Mouse (Mus musculus): ENCODE results near the gene Gm9970. TPM values are rescaled to one million over a fixed set of nuclear protein-coding genes. Genes with fewer than 3 reads are reported as not detected.
"Not testable (repeated sequence)": the region's sequence is repeated elsewhere in the genome, so short reads cannot be mapped to it uniquely, and the experiment has no call there.

Gene Gm9970
- polyA plus RNA-seq, 1 experiment from 2014 or later: 0.34 TPM

DNA sequence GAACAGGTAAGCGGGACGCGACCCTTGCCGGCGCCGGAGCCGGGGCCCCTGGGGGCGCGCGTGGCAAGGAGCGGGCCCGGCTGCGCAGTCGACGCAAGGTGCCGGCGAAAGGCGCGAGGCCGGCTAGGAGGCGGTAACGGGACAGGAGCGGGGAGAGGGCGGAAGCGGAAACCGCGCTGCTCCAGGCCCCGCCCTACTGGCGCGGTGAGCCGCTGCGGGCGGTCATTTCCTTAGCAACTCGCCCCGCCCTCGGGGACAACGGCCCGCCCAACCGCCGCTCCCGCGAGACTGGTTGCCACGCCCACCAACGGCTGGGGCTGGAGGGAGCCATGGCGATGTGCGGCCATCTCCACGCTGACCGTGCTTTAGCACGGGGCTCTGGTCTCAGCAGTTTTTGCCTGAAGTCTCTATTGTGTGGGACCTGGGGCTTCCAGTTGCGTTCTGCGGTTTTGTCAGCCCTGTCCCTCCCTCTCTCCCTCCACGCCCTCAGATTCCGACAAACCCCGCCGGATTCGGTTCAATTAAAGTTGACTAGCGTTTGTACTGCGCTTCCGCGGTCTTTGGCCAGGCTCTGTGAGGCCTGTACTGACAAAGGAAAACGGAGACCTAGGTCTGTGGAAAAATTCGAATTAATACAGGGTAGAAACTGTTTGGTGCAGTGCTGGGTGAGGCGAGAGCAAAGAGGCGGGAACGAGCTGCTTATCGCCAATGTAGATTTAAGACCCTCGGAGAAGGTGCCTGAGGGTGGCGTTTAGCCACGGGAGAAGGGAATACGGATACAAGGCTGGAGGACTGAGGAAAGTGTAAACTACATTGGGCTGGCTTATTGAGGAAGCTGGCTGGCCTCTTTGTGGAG, 20.4 kb downstream of the Gm9970 start, which contains the start of gene Ppm1g:
Gene Ppm1g, minus strand, starts transcription at position 240 of the 856 bp plus-strand sequence.
- Histone ChIP-seq H3K4me2 (replicated peaks) (peak within 1 kb of the TSS; percentile 84), H3K9ac (replicated peaks) (peak within 1 kb of the TSS; percentile 84), H3K4me3 (peak within 1 kb of the TSS; percentile 89), H3K27me3 (no peaks in the 10 kb centered on the region), H3K9me3 (no peaks in the 10 kb centered on the region), H3K4me1 (peaks cover 21% of the 10 kb centered on the region), H3K27ac (replicated peaks) (peak within 1 kb of the TSS; percentile 93), H3K36me3 (no peaks in the 10 kb centered on the region)
- under 1% methylated on average over 64 of the region's 70 CpGs for WGBS
- ATAC-seq (replicated peaks): peak; percentile 95

DNA sequence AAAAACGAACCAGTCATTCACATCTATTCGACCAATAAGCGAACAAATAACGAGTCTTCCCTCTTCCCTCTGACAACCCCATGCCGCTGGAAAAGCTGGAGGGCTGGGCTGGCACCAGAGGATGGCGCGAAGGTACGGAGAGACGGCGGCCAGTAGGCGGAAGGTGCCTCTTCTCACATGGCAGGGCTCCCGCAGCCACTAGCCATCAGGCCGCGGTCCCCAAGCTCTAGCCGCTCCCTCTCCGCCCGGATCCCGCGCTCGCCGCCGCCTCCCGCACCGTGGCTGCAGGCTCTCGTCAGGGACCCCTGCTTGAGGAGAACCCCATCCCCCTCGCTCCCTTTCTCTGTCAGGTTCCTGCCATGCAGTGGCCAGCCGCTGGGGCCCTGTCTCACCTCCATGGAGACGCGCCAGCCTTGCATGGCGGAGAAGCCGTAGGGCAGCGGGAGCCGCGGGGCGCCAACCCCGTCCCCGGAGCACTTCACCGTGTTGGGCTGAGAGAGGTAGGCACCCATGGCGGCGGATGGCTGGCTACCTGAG, 21.1 kb downstream of the Gm9970 start:
- H3K9ac ChIP-seq (replicated peaks): peak overlapping the region; percentile 84
- H3K27me3 ChIP-seq: no peaks in the 10 kb centered on the region
- ATAC-seq (replicated peaks): no peak; the same call in none of the 2 replicates
- H3K36me3 ChIP-seq: no peaks in the 10 kb centered on the region
- peak overlapping the region; percentile 84 for H3K4me2 ChIP-seq (replicated peaks)
- H3K4me3 ChIP-seq: peak overlapping the region; percentile 89
- peaks cover 21% of the 10 kb centered on the region for H3K4me1 ChIP-seq
- peak overlapping the region; percentile 93 for H3K27ac ChIP-seq (replicated peaks)
- no peaks in the 10 kb centered on the region for H3K9me3 ChIP-seq
- WGBS: under 1% methylated on average over 40 of the region's 40 CpGs

DNA sequence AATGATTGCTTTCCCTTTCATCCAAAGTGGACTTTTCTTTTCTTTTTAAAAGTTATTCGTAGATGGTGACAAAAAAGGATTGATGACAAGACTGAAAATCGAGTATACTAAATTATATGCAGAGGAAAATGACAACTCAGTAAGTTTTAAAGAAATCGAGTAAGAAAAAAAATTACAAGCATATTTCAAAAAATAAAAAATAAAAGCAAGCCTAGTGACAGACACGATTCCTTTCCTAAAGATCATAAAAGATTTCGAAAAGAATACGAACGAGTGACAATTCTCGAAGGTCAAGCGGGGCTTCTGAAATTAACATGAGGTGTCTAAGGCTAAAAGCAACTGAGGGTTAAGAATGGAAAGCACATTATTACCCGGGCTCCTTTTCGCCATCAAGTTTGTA, 21.6 kb downstream of the Gm9970 start:
- peak overlapping the region; percentile 84 for H3K9ac ChIP-seq (replicated peaks)
- H3K4me1 ChIP-seq: peaks cover 21% of the 10 kb centered on the region
- H3K4me3 ChIP-seq: peak overlapping the region; percentile 89
- no peaks in the 10 kb centered on the region for H3K36me3 ChIP-seq
- H3K27ac ChIP-seq (replicated peaks): peak overlapping the region; percentile 93
- no peak for ATAC-seq (replicated peaks)
- no peaks in the 10 kb centered on the region for H3K27me3 ChIP-seq
- WGBS: 3% methylated on average over 11 of the region's 11 CpGs
- H3K4me2 ChIP-seq (replicated peaks): peak overlapping the region; percentile 84
- no peaks in the 10 kb centered on the region for H3K9me3 ChIP-seq

DNA sequence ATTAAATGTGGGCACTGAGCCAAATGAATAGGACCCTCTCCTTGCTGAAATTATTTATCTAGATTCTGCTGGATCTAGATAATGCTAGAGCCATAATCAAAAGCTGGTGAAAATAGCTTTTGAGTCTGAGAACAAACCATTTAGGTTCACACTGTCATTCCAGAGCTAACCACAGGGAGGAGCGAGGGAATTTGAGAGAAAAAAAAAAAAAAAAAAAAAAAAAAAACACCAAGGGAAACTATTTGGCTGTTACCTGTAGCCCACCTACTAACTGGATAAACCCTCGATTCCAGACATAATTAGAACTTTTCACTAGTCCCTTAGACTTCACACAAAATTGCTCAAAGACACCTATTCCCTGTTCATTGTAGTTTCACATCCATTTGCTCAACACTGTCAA, 22.0 kb downstream of the Gm9970 start:
- Histone ChIP-seq H3K9ac (replicated peaks) (0 out of 2 replicates have a peak overlapping the region, but pooled peaks have one; percentile 24), H3K27me3 (no peaks in the 10 kb centered on the region), H3K4me3 (peak overlapping the region; percentile 89), H3K9me3 (no peaks in the 10 kb centered on the region), H3K27ac (replicated peaks) (no peak overlapping the region), H3K4me2 (replicated peaks) (peak overlapping the region; percentile 84), H3K4me1 (peaks cover 21% of the 10 kb centered on the region), H3K36me3 (no peaks in the 10 kb centered on the region)
- ATAC-seq (replicated peaks): no peak
- WGBS: 2% methylated on average over 2 of the region's 2 CpGs

DNA sequence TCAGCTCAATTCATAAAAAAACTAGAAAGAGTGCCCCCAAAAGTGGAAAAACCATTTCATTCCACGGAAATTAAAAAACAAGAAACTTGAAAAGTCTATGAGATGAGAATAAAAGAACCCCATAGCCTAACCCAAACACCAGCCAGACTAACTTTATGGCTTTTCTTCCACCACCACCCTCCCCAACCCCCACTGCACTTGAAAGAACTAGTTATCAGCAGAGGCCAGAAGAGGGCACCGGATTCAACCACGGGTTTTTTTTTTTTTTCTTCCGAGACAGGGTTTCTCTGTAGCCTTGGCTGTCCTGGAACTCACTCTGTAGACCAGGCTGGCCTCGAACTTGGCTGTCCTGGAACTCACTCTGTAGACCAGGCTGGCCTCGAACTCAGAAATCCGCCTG, 22.7 kb downstream of the Gm9970 start:
- WGBS: 73% methylated on average over 7 of the region's 7 CpGs
- Histone ChIP-seq H3K9ac (replicated peaks) (no peak overlapping the region), H3K36me3 (no peaks in the 10 kb centered on the region), H3K4me1 (peaks cover 21% of the 10 kb centered on the region), H3K27ac (replicated peaks) (no peak overlapping the region), H3K4me3 (no peak overlapping the region), H3K4me2 (replicated peaks) (no peak overlapping the region), H3K9me3 (no peaks in the 10 kb centered on the region), H3K27me3 (no peaks in the 10 kb centered on the region)
- no peak for ATAC-seq (replicated peaks)

DNA sequence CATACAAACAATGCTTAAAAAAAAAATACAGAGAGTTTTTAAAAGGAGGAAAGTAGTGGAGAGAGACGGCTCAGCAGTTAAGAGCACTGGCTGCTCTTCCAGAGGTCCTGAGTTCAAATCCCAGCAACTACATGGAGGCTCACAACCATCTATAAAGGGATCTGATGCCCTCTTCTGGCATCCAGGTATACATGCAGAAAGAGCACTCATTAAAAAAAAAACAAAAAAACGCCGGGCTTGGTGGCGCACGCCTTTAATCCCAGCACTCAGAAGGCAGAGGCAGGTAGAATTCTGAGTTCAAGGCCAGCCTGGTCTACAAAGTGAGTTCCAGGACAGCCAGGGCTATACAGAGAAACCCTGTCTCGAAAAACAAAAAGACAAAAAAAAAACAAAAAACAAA, 24.5 kb downstream of the Gm9970 start:
- not testable (repeated sequence) for H3K4me3 ChIP-seq; ATAC-seq (replicated peaks); H3K9me3 ChIP-seq; H3K4me2 ChIP-seq (replicated peaks); H3K9ac ChIP-seq (replicated peaks); H3K27ac ChIP-seq (replicated peaks); H3K36me3 ChIP-seq; H3K27me3 ChIP-seq
- WGBS: 89% methylated on average over 6 of the region's 6 CpGs
- peaks cover 18% of the 10 kb centered on the region for H3K4me1 ChIP-seq

DNA sequence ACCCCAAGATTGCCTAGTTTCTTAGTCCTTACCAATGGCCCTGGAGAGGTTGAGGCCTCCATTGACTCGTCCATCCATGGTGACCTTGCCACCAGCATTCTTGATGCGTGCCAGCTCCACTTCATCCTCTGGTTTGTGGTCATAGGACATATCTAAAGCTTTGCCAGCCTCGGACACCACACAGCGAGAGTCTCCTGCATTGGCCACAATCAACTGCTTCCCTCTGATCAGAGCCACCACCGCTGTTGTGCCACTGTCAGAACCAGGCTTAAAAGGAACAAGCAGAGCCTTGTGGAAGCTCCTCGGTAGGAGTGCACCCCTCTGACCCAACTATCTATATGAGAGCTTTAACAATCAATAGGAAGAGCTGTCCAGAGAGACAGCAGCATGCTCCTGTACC, 36.6 kb downstream of the Gm9970 start:
- H3K4me3 ChIP-seq: no peak overlapping the region
- 0 out of 2 replicates have a peak, but pooled peaks cover 5% of the 10 kb centered on the region for H3K9me3 ChIP-seq
- ATAC-seq (replicated peaks): no peak
- H3K4me1 ChIP-seq: peaks cover 22% of the 10 kb centered on the region
- H3K9ac ChIP-seq (replicated peaks): no peak overlapping the region
- 94% methylated on average over 6 of the region's 6 CpGs for WGBS
- no peaks in the 10 kb centered on the region for H3K27me3 ChIP-seq
- H3K4me2 ChIP-seq (replicated peaks): no peak overlapping the region
- no peak overlapping the region for H3K27ac ChIP-seq (replicated peaks)
- H3K36me3 ChIP-seq: peaks cover 64% of the 10 kb centered on the region

DNA sequence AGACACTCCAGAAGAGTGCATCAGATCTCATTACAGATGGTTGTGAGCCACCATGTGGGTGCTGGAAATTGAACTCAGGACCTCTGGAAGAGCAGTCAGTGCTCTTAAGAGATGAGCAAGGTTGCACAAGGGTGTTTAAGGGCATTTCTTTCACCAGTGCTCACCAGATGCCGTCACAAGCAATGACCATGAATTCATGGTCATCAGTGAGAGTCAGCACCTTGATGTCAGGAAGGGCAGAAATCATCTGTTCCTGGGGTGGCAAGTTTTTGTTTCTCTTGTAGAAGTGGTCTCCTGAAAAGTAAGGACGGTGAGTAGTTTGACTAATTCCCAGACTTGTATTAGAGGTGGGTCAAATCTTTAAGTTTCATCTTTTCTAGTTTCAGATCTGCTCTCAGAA, 37.2 kb downstream of the Gm9970 start:
- H3K4me3 ChIP-seq: no peak overlapping the region
- H3K9me3 ChIP-seq: 0 out of 2 replicates have a peak, but pooled peaks cover 5% of the 10 kb centered on the region
- H3K27me3 ChIP-seq: no peaks in the 10 kb centered on the region
- H3K9ac ChIP-seq (replicated peaks): no peak overlapping the region
- peaks cover 69% of the 10 kb centered on the region for H3K36me3 ChIP-seq
- peaks cover 22% of the 10 kb centered on the region for H3K4me1 ChIP-seq
- no peak overlapping the region for H3K27ac ChIP-seq (replicated peaks)
- no peak overlapping the region for H3K4me2 ChIP-seq (replicated peaks)
- no peak for ATAC-seq (replicated peaks)
- WGBS: 85% methylated on average over 2 of the region's 2 CpGs

DNA sequence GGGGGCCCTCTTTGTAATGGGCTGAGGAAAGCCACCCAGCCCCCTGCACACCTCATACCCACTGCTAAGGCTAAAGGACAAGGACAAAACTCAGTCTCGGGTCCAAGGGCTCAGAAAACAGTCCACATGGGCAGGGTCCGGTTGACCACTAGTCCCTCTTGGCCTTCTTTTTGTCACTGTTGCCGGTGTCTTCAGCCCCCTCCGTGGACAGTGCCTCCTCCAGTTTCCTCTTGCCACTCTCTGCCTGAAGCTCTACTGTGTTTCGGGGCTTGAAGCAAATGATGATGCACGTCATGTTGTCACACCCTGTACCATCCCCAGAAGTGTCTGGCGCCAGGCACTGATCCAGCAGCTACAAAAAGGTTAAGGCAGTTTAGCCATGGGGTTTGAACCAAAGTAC, 38.1 kb downstream of the Gm9970 start:
- no peak for ATAC-seq (replicated peaks)
- peak overlapping the region; percentile 49; the same call in 1 of the 2 replicates for H3K9ac ChIP-seq (replicated peaks)

DNA sequence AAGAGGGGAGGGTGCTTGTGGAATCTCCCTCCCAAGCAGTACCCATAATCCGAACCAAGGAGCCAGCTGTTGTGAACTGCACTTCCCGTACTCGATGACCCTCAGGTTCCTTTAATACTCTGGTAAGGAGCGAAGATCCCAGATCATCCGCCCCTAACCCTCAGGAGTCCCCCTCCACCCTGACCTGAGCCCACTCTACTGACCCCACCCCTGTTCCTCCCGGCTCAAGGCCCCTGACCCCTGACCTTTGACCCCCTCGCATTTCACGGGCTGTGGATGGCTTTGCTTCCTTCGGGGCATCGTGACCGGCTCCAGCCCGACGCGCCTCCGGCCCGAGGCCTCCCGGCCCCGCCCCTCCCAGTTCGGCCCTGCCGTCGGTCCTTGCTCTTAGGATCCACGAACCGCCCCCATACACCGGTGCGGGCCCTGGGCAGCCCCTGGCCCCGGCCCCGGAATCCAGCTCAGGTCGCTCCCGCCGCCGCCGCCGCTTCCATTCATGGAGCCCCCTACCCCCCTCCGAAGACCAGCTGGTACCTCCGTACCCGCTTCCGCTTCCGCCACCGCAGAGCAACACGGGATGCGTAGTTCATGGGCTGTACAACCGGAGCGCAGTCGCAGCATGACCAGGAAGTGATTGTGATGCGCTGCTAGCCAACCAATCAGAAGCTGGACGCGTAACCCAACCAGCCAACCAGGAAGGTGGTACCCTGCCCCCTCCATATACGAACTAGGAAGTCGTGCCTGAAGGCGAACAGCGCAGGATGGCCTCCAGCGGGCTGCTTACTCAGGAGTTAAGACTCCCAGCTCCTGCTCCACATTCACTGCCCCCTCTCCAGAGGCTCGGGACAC, 39.1 kb downstream of the Gm9970 start, which contains the start of gene Zfp513:
Gene Zfp513, minus strand, starts transcription at position 562 of the 849 bp plus-strand sequence.
- H3K9ac ChIP-seq (replicated peaks): peak within 1 kb of the TSS; percentile 98
- peak; percentile 97 for ATAC-seq (replicated peaks)
- peak within 1 kb of the TSS; percentile 99 for H3K4me3 ChIP-seq
- WGBS: under 1% methylated on average over 53 of the region's 53 CpGs
- peak within 1 kb of the TSS; percentile 87 for H3K27ac ChIP-seq (replicated peaks)
- H3K36me3 ChIP-seq: peaks cover 78% of the 10 kb centered on the region
- no peaks in the 10 kb centered on the region for H3K27me3 ChIP-seq
- H3K9me3 ChIP-seq: 0 out of 2 replicates have a peak, but pooled peaks cover 5% of the 10 kb centered on the region
- H3K4me1 ChIP-seq: peaks cover 22% of the 10 kb centered on the region
- H3K4me2 ChIP-seq (replicated peaks): peak within 1 kb of the TSS; percentile 89

More for the DNA sequence above, 38.1 kb downstream of the Gm9970 start:
- no peaks in the 10 kb centered on the region for H3K27me3 ChIP-seq
- 87% methylated on average over 7 of the region's 7 CpGs for WGBS
- peak overlapping the region; percentile 87 for H3K27ac ChIP-seq (replicated peaks)
- H3K4me1 ChIP-seq: peaks cover 22% of the 10 kb centered on the region
- 0 out of 2 replicates have a peak, but pooled peaks cover 5% of the 10 kb centered on the region for H3K9me3 ChIP-seq
- peaks cover 78% of the 10 kb centered on the region for H3K36me3 ChIP-seq
- H3K4me2 ChIP-seq (replicated peaks): peak overlapping the region; percentile 69
- peak overlapping the region; percentile 99 for H3K4me3 ChIP-seq

DNA sequence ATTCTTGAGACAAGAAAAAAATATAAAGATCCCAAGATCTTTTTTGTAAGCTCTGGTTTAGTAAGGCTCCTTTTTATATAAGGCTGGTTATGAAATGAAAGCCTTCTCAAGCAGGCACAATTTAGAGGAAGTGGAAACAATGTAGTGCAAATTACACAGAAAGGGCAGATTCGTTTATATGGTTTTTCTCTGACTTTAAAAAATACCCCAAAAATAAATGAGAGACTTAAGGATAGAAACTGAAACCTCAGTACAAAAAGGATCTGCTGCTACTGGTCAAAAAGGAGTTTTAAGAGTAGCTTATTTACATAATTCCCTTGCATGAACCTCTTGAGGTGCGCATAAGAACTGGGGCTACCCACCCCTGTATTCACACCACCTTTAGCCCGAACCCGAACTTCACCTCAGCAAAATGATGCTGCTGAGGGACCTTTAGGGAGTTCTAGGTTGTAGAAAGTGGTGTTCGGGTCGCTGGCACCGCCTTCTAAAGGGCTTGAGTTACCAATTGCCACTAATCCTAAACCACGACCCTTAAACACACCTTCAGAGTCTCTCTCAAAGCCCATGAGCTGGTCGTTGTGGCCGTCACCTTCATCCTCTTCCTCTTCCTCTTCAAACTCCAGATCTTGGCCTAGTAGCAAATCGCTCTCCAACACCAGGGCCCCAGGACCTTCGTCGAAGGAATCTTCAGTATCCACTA, 39.8 kb downstream of the Gm9970 start:
- Histone ChIP-seq H3K9me3 (0 out of 2 replicates have a peak, but pooled peaks cover 5% of the 10 kb centered on the region), H3K36me3 (peaks cover 80% of the 10 kb centered on the region), H3K4me3 (peak overlapping the region; percentile 99), H3K27me3 (no peaks in the 10 kb centered on the region), H3K4me2 (replicated peaks) (peak overlapping the region; percentile 89), H3K9ac (replicated peaks) (peak overlapping the region; percentile 98), H3K27ac (replicated peaks) (peak overlapping the region; percentile 87), H3K4me1 (peaks cover 22% of the 10 kb centered on the region)
- ATAC-seq (replicated peaks): no peak
- 20% methylated on average over 13 of the region's 13 CpGs for WGBS

Measured in forebrain, embryonic 15.5 days (tissue).